Mouse (Mus musculus): ENCODE data around the gene Olfr15. TPM values are rescaled to one million over a fixed set of nuclear protein-coding genes. Genes with fewer than 3 reads are reported as not detected.

The Olfr15 gene
- polyA plus RNA-seq, 1 experiment, result not detected

DNA sequence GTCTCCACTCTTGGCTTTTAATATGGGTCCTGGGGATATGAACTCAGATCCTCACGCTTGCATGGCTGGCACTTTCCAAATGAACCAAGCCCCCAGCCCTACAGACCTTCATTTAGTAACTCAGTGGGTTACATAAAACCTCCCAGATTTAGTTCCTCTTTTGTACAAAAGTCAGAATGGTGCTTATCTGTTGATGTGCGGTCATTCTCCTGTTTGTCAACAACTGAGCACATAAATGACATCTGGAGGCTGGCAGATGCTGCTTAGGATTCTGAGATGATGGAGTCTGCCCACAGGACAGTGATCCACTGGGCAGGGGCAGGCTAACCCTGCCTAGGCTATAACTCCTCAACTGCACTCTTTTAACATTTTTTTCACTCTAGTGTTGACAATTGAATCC, 951 bp upstream of the Olfr15 start:
- Histone ChIP-seq H3K36me3 (ENCODE audit: control insufficient read depth, insufficient read depth, low read length) (no peaks in the 10 kb centered on the region), H3K4me3 (ENCODE audit: extremely low read depth, insufficient read depth, insufficient read length) (no peak overlapping the region), H3K27ac (ENCODE audit: insufficient read depth, low read length) (no peak overlapping the region), H3K27me3 (ENCODE audit: control insufficient read depth, insufficient read depth, low read length) (no peaks in the 10 kb centered on the region; the same call in 1 of the 2 replicates), H3K4me1 (ENCODE audit: control insufficient read depth, insufficient read depth, insufficient read length) (no peaks in the 10 kb centered on the region)
- TF ChIP-seq CTCF (IDR thresholded peaks at IDR 0.05; ENCODE audit: extremely low read depth, insufficient read depth, insufficient read length, insufficient replicate concordance) (no peak), POLR2A (IDR thresholded peaks at IDR 0.05; ENCODE audit: low read depth, low read length) (no peak)
- DNase-seq (ENCODE audit: low read depth in 1 of 2, low spot score in 2 of 2), result no peak
- 60% methylated on average over 2 of the region's 2 CpGs for WGBS

DNA sequence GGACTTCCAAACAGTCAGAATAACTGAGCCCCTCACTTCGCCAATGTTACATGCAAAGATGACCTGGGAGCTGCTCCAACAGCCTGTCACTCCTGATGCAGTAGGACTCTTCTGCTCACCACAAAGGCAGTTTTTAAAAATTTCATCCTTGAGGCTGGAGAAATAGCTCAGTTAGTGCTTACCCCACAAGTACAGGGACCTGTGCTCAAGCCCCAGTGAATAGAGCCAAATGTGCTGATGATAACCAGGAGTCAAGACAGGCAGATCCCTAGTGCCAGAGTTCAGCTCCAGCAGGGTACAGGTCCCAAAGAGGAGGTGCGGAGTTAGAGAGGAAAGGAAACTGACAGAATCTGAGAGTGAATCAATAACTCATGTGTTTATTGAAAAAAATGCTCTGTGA, 4.8 kb downstream of the Olfr15 start:
- Histone ChIP-seq H3K4me1 (ENCODE audit: control insufficient read depth, insufficient read depth, insufficient read length) (no peaks in the 10 kb centered on the region), H3K36me3 (ENCODE audit: control insufficient read depth, insufficient read depth, low read length) (no peaks in the 10 kb centered on the region), H3K27ac (ENCODE audit: insufficient read depth, low read length) (no peak overlapping the region), H3K4me3 (ENCODE audit: extremely low read depth, insufficient read depth, insufficient read length) (no peak overlapping the region), H3K27me3 (ENCODE audit: control insufficient read depth, insufficient read depth, low read length) (no peaks in the 10 kb centered on the region; the same call in 1 of the 2 replicates)
- no peak for DNase-seq (ENCODE audit: low read depth in 1 of 2, low spot score in 2 of 2)
- 86% methylated on average over 2 of the region's 2 CpGs for WGBS
- TF ChIP-seq POLR2A (IDR thresholded peaks at IDR 0.05; ENCODE audit: low read depth, low read length) (no peak), CTCF (IDR thresholded peaks at IDR 0.05; ENCODE audit: extremely low read depth, insufficient read depth, insufficient read length, insufficient replicate concordance) (no peak)

- WGBS, result 64% methylated on average over 17 of the region's 17 CpGs
- TF ChIP-seq POLR2A (IDR thresholded peaks at IDR 0.05; ENCODE audit: low read depth, low read length) (no peak), CTCF (IDR thresholded peaks at IDR 0.05; ENCODE audit: extremely low read depth, insufficient read depth, insufficient read length, insufficient replicate concordance) (peak; percentile 9; the same call in 1 of the 2 replicates)
- no peaks in the 10 kb centered on the region for H3K4me1 ChIP-seq (ENCODE audit: control insufficient read depth, insufficient read depth, insufficient read length)
- peak in 1 of 2 experiments; percentile 17 for DNase-seq (ENCODE audit: low read depth in 1 of 2, low spot score in 2 of 2)
- no peaks in the 10 kb centered on the region for H3K36me3 ChIP-seq (ENCODE audit: control insufficient read depth, insufficient read depth, low read length)
- H3K4me3 ChIP-seq (ENCODE audit: extremely low read depth, insufficient read depth, insufficient read length), result no peak overlapping the region
- H3K27me3 ChIP-seq (ENCODE audit: control insufficient read depth, insufficient read depth, low read length), result no peaks in the 10 kb centered on the region; the same call in 1 of the 2 replicates
- no peak overlapping the region for H3K27ac ChIP-seq (ENCODE audit: insufficient read depth, low read length)
Observed at GRCm38 (mm10) chr16:3839157-3839885, 8.6 kb downstream of the Olfr15 start.

GRCm38 (mm10) chr16:3842989-3843388, 12.3 kb downstream of the Olfr15 start:
- Histone ChIP-seq H3K4me1 (ENCODE audit: control insufficient read depth, insufficient read depth, insufficient read length) (no peaks in the 10 kb centered on the region), H3K27ac (ENCODE audit: insufficient read depth, low read length) (no peak overlapping the region), H3K36me3 (ENCODE audit: control insufficient read depth, insufficient read depth, low read length) (no peaks in the 10 kb centered on the region), H3K27me3 (ENCODE audit: control insufficient read depth, insufficient read depth, low read length) (no peaks in the 10 kb centered on the region), H3K4me3 (ENCODE audit: extremely low read depth, insufficient read depth, insufficient read length) (no peak overlapping the region)
- TF ChIP-seq POLR2A (IDR thresholded peaks at IDR 0.05; ENCODE audit: low read depth, low read length) (no peak), CTCF (IDR thresholded peaks at IDR 0.05; ENCODE audit: extremely low read depth, insufficient read depth, insufficient read length, insufficient replicate concordance) (no peak)
- WGBS, result 50% methylated on average over 4 of the region's 4 CpGs
- no peak for DNase-seq (ENCODE audit: low read depth in 1 of 2, low spot score in 2 of 2)

DNA sequence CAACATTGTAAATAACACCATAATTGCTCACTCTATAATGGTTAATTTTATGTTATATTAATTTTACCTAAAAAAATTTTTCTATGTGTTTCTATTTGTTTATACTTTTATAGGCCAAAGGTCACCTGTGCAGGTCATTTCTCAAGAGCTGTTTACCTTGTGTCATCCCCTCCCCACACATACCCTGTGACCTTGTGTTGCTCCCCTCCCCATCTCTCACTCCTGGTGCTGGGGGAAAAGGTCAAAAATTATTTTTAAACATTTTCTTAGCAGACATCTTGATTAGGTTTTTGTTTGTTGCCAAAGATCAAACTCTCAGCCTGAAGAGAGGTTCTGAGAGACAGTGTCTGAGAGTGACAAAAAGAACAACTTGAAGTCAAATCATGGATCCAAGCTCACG, 13.1 kb downstream of the Olfr15 start:
- no peak for DNase-seq (ENCODE audit: low read depth in 1 of 2, low spot score in 2 of 2)
- no peak overlapping the region for H3K4me3 ChIP-seq (ENCODE audit: extremely low read depth, insufficient read depth, insufficient read length)

GRCm38 (mm10) chr16:3846711-3847518, 16.2 kb downstream of the Olfr15 start, which contains the start of gene Zfp174:
Gene Zfp174, plus strand, starts transcription at chr16:3847268.
- Histone ChIP-seq H3K4me1 (ENCODE audit: control insufficient read depth, insufficient read depth, insufficient read length) (no peaks in the 10 kb centered on the region), H3K4me3 (ENCODE audit: extremely low read depth, insufficient read depth, insufficient read length) (peak within 1 kb of the TSS; percentile 65), H3K27me3 (ENCODE audit: control insufficient read depth, insufficient read depth, low read length) (no peaks in the 10 kb centered on the region), H3K36me3 (ENCODE audit: control insufficient read depth, insufficient read depth, low read length) (no peaks in the 10 kb centered on the region), H3K27ac (ENCODE audit: insufficient read depth, low read length) (no peak within 1 kb of the TSS)
- DNase-seq (ENCODE audit: low read depth in 1 of 2, low spot score in 2 of 2), result peak; percentile 89 to 90
- 4% methylated on average over 38 of the region's 38 CpGs for WGBS
- TF ChIP-seq CTCF (IDR thresholded peaks at IDR 0.05; ENCODE audit: extremely low read depth, insufficient read depth, insufficient read length, insufficient replicate concordance) (no peak), POLR2A (IDR thresholded peaks at IDR 0.05; ENCODE audit: low read depth, low read length) (no peak; the same call in 1 of the 2 replicates)

More for the DNA sequence above, 13.1 kb downstream of the Olfr15 start:
- Histone ChIP-seq H3K4me1 (ENCODE audit: control insufficient read depth, insufficient read depth, insufficient read length) (no peaks in the 10 kb centered on the region), H3K27me3 (ENCODE audit: control insufficient read depth, insufficient read depth, low read length) (no peaks in the 10 kb centered on the region), H3K36me3 (ENCODE audit: control insufficient read depth, insufficient read depth, low read length) (no peaks in the 10 kb centered on the region), H3K27ac (ENCODE audit: insufficient read depth, low read length) (no peak overlapping the region)
- TF ChIP-seq CTCF (IDR thresholded peaks at IDR 0.05; ENCODE audit: extremely low read depth, insufficient read depth, insufficient read length, insufficient replicate concordance) (no peak), POLR2A (IDR thresholded peaks at IDR 0.05; ENCODE audit: low read depth, low read length) (no peak)
- 83% methylated on average over 1 of the region's 1 CpGs for WGBS

Measured in spleen, adult 2 months (tissue).